Mouse (Mus musculus) neural tube, embryonic 15.5 days (tissue): ENCODE measurements at regions not wholly inside any gene's neighbourhood (a gene's known extent, or its start where the extent isn't known, plus 50 kb on each side); places are given as distances from the start of the nearest gene placed in this dataset.
"Not testable (repeated sequence)": the region's sequence is repeated elsewhere in the genome, so short reads cannot be mapped to it uniquely, and the experiment has no call there.

Experiments used
- ATAC-seq: fragments of 200-750 bp; cut with Nextera tagmentation; 2 replicates; pipeline ENCODE4 v1.8.0; 2017; ENCODE audit warnings: mild to moderate bottlenecking, moderate TSS enrichment, moderate library complexity; ENCODE audit not compliant: low FRiP score
- H3K27ac ChIP-seq: fragments of 300-500 bp; sonication (generic); replicated peaks from 2 replicates; pipeline ENCODE4 v1.5.1; 2015; ENCODE audit warnings: mild to moderate bottlenecking, inconsistent platforms
- H3K27me3 ChIP-seq: fragments of 300-500 bp; sonication (generic); replicated peaks from 2 replicates; pipeline ENCODE4 v1.6.1; 2015; ENCODE audit warnings: inconsistent platforms
- H3K36me3 ChIP-seq: fragments of 300-500 bp; sonication (generic); 2 replicates; pipeline ENCODE4 v1.6.1; 2015; ENCODE audit warnings: inconsistent platforms
- H3K4me1 ChIP-seq: fragments of 300-500 bp; sonication (generic); 2 replicates; pipeline ENCODE4 v1.6.1; 2015; ENCODE audit warnings: inconsistent platforms
- H3K4me2 ChIP-seq: fragments of 300-500 bp; sonication (generic); 2 replicates; pipeline ENCODE4 v1.6.1; 2015; ENCODE audit warnings: inconsistent platforms, mild to moderate bottlenecking, moderate library complexity
- H3K4me3 ChIP-seq: fragments of 300-500 bp; sonication (generic); replicated peaks from 2 replicates; pipeline ENCODE4 v1.5.1; 2015; ENCODE audit warnings: mild to moderate bottlenecking, inconsistent platforms
- H3K9ac ChIP-seq: fragments of 300-500 bp; sonication (generic); replicated peaks from 2 replicates; pipeline ENCODE4 v1.6.1; 2015; ENCODE audit warnings: mild to moderate bottlenecking, inconsistent platforms
- H3K9me3 ChIP-seq: fragments of 300-500 bp; sonication (generic); replicated peaks from 2 replicates; pipeline ENCODE4 v1.6.1; 2016; ENCODE audit warnings: inconsistent platforms
- WGBS: fragments of 180-500 bp; shearing (Covaris S2); methylation state at CpG from one replicate; pipeline ENCODE4 v1.1.7; 2015; ENCODE audit warnings: mixed read lengths; 5-methylcytosine and 5-hydroxymethylcytosine counted together

DNA sequence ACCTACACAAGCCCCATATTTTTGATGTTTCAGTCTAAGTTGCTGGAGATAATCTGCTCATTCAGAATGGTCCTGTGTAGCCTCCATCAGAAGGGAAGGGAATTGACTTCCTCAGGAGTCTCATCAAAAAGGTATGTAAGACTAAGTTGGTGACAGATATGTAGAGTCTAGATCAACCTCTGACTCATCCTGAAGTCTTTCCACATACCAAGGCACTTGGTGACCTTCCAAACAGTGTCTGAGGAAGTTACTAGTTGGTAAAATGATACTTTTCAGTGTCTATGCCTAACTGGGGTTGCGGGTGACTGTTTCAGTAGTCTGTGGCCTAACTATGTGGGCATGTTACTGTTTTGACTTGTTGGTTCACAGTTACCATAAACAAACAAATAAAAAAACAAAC, 133.0 kb upstream of the Plcb4 start:
- no peak overlapping the region for H3K27ac ChIP-seq
- H3K4me2 ChIP-seq = no peak overlapping the region
- WGBS = 100% methylated on average over 1 of the region's 1 CpGs
- H3K4me3 ChIP-seq = no peak overlapping the region
- H3K9me3 ChIP-seq = no peaks in the 10 kb centered on the region
- ATAC-seq = no peak
- H3K27me3 ChIP-seq = no peaks in the 10 kb centered on the region
- H3K4me1 ChIP-seq = no peaks in the 10 kb centered on the region
- H3K36me3 ChIP-seq = no peaks in the 10 kb centered on the region
- no peak overlapping the region for H3K9ac ChIP-seq

DNA sequence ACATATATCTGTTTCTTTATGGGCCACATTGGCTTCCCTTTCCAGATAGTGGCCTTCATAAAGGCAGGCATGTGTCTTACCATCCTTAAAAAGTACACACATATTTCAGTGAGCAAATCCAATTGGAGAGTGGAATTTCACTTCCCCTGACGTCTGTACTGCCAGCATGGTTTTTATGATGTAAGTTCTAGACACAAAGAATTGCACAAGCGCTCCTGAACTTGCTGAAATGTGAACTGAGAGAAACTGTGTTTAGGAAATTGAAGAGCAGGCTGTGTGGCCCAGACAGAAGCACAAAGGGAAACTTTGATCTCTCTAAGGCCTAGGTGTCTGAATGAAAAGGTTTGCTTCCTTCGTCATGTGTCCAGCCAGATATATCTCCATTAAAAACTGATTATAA, 129.2 kb upstream of the Plcb4 start:
- 73% methylated on average over 3 of the region's 3 CpGs for WGBS
- no peak overlapping the region for H3K4me2 ChIP-seq
- H3K27me3 ChIP-seq = no peaks in the 10 kb centered on the region
- no peak overlapping the region for H3K9ac ChIP-seq
- no peak overlapping the region for H3K27ac ChIP-seq
- H3K9me3 ChIP-seq = no peaks in the 10 kb centered on the region
- ATAC-seq = no peak
- H3K4me3 ChIP-seq = no peak overlapping the region
- no peaks in the 10 kb centered on the region for H3K36me3 ChIP-seq
- no peaks in the 10 kb centered on the region for H3K4me1 ChIP-seq

DNA sequence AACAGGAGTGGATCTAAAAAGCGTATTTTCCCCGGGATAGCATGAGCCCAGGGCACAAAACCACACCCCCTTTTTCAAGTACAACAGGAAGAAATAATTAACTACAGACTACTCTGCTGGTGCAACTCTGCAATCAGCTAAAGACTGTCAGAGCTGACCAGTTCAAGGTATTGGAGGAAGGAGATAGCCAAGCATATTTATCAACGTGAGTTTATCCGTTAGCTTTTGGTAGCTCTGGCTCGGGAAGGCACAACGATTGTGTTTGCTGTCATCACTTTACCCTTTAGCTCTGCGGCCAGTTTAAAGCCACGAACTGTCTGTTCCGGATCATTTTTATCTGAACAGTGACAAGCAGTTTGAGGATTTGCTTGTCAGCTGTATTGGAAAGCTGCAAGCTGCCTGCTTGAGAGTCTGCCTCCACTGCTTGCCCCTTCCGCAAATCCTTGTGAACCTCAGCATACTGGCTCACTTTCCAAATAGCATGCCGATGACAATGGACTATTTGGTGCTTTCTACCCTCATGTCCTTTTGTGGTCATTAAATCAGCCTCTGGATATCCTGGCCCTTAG, 122.4 kb upstream of the Plcb4 start:
- 0 out of 2 replicates have a peak, but pooled peaks cover 4% of the 10 kb centered on the region for H3K4me1 ChIP-seq
- no peak overlapping the region for H3K27ac ChIP-seq
- no peak overlapping the region for H3K4me2 ChIP-seq
- ATAC-seq = no peak
- no peaks in the 10 kb centered on the region for H3K27me3 ChIP-seq
- no peak overlapping the region for H3K9ac ChIP-seq
- WGBS = 81% methylated on average over 11 of the region's 11 CpGs
- H3K9me3 ChIP-seq = no peaks in the 10 kb centered on the region
- H3K36me3 ChIP-seq = no peaks in the 10 kb centered on the region
- H3K4me3 ChIP-seq = no peak overlapping the region

DNA sequence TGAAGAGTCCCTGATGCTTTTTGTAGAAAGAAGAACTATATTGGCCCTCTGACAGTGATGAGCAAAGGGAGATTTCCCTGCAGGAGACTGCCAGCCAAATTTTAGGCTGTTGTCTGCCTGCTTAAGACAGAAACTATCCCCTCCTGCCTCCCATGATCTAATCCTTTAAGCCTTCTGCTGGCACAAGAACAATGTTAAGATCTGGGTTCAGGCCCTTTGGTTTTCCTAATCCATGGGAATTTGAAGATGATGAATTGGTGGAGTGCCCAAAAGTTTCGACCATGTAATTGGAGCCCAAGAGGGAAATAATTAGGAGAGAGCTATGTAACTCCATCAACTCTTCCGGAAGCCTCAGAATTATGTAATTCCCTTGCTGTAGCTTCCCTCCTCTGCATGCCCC, 120.8 kb upstream of the Plcb4 start:
- no peaks in the 10 kb centered on the region for H3K36me3 ChIP-seq
- no peak overlapping the region for H3K9ac ChIP-seq
- no peaks in the 10 kb centered on the region for H3K9me3 ChIP-seq
- H3K4me2 ChIP-seq = no peak overlapping the region
- no peaks in the 10 kb centered on the region for H3K27me3 ChIP-seq
- H3K4me3 ChIP-seq = no peak overlapping the region
- H3K27ac ChIP-seq = no peak overlapping the region
- 0 out of 2 replicates have a peak, but pooled peaks cover 4% of the 10 kb centered on the region for H3K4me1 ChIP-seq
- 81% methylated on average over 2 of the region's 2 CpGs for WGBS
- ATAC-seq = no peak

DNA sequence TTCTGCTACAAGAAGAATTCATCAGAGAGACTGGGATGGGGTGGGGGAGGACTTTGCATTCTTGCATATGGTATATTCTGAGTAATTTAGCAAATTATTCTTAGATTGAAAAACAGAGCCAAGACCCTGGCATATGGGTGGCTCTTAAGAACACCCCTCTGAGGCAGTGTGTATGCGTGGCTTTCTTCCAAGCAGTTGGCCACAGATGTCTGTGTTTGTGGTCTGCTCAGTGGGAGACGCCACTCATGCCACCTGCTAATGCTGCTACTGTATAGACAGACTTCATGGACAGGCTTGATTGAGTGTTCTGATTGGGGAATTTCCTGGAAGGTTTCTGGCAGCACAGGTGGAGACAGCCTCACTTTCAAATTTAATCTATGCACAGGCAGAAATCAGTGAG, 117.8 kb upstream of the Plcb4 start:
- Histone ChIP-seq H3K4me2 (no peak overlapping the region), H3K9ac (no peak overlapping the region), H3K36me3 (no peaks in the 10 kb centered on the region), H3K27me3 (no peaks in the 10 kb centered on the region), H3K9me3 (no peaks in the 10 kb centered on the region), H3K4me3 (no peak overlapping the region), H3K4me1 (0 out of 2 replicates have a peak, but pooled peaks cover 4% of the 10 kb centered on the region), H3K27ac (no peak overlapping the region)
- ATAC-seq = peak; percentile 55
- 71% methylated on average over 2 of the region's 2 CpGs for WGBS

DNA sequence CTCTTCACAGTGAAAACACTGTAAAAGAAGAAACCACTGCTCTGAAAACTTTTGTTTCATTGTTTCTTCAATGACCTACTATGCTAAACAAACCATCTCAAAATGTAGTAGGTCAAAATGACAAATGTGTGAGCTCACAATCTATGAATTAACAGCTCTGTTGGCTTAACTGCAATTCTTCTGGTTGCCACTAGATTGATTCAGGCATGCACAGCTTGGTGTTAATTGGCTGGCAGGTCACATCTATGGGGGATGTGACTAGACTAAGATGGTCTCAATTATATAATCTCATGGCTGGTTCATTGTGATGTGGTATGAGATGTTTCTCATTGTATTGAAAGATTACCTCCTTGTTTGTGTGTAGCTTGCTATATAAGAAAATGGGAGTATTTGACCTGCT, 116.9 kb upstream of the Plcb4 start:
- no peaks in the 10 kb centered on the region for H3K27me3 ChIP-seq

DNA sequence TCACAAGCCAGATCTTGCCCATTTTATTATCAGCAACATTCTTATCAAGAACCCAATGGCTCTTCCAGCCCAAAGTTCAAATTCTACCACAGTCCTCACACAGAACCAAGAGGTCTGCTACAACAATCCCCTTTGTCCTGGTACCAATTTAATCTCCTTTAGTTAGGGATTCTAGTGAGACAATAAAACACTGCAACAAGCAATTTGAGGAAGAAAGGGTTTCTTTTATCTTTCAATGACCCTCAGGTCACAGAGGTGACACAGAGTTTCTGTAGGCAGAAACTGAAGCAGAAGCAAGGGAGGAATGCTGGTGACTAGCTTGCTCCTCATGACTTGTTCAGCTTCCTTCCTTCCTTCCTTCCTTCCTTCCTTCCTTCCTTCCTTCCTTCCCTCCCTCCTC, 113.9 kb upstream of the Plcb4 start:
- H3K4me2 ChIP-seq = no peak overlapping the region
- H3K27ac ChIP-seq = no peak overlapping the region
- H3K4me1 ChIP-seq = 0 out of 2 replicates have a peak, but pooled peaks cover 4% of the 10 kb centered on the region
- H3K9ac ChIP-seq = no peak overlapping the region
- no peaks in the 10 kb centered on the region for H3K36me3 ChIP-seq
- no peak for ATAC-seq
- H3K4me3 ChIP-seq = no peak overlapping the region
- H3K27me3 ChIP-seq = no peaks in the 10 kb centered on the region
- H3K9me3 ChIP-seq = no peaks in the 10 kb centered on the region

More for the DNA sequence above, 116.9 kb upstream of the Plcb4 start:
- H3K4me1 ChIP-seq = 0 out of 2 replicates have a peak, but pooled peaks cover 4% of the 10 kb centered on the region
- ATAC-seq = no peak
- H3K4me3 ChIP-seq = no peak overlapping the region
- no peak overlapping the region for H3K9ac ChIP-seq
- H3K27ac ChIP-seq = no peak overlapping the region
- no peak overlapping the region for H3K4me2 ChIP-seq
- H3K36me3 ChIP-seq = no peaks in the 10 kb centered on the region
- no peaks in the 10 kb centered on the region for H3K9me3 ChIP-seq

DNA sequence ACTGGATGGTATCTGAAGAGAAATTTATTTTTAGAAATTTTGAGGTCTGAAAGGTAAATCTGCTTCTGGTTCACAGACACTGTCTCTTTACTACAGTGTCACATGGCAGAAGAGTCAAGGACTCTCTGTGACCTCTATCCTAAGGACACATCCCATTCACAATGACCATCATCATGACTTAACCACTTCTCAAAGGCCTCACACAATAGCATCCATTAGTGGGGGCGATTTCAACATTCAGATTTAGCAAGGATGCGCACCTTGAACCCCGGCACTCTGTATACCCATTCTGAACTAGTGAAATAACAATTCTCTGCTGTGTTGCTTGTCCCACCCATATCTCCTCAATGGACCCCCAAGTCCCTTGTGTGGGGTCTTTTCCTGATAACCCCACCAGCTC, 110.8 kb upstream of the Plcb4 start:
- Histone ChIP-seq H3K36me3 (no peaks in the 10 kb centered on the region), H3K9me3 (no peaks in the 10 kb centered on the region), H3K4me2 (no peak overlapping the region), H3K4me1 (no peaks in the 10 kb centered on the region), H3K27me3 (no peaks in the 10 kb centered on the region), H3K27ac (no peak overlapping the region), H3K9ac (no peak overlapping the region), H3K4me3 (no peak overlapping the region)
- WGBS = 91% methylated on average over 3 of the region's 3 CpGs
- ATAC-seq = no peak

DNA sequence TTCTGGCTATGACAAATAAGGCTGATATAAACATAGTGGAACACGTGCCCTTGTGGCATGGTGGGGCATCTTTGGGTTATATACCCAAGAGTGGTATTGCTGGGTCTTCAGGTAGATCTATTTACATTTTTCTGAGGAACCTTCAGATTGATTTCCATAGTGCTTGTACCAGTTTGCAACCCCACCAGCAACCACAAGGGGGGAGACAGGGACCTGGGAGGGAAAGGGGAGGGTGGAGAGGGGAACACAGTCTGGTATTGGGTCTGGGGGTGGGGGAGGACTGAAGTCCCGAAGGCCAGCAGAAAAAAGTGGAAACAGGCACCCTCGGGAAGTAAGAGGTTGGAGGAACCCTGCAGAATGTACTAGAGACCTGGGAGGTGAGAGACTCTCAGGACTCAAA, 105.8 kb upstream of the Plcb4 start:
- Histone ChIP-seq H3K9me3 (no peaks in the 10 kb centered on the region), H3K4me2 (no peak overlapping the region), H3K4me3 (no peak overlapping the region), H3K27ac (no peak overlapping the region), H3K36me3 (no peaks in the 10 kb centered on the region), H3K4me1 (no peaks in the 10 kb centered on the region), H3K27me3 (no peaks in the 10 kb centered on the region), H3K9ac (no peak overlapping the region)
- no peak for ATAC-seq
- WGBS = 56% methylated on average over 3 of the region's 3 CpGs

DNA sequence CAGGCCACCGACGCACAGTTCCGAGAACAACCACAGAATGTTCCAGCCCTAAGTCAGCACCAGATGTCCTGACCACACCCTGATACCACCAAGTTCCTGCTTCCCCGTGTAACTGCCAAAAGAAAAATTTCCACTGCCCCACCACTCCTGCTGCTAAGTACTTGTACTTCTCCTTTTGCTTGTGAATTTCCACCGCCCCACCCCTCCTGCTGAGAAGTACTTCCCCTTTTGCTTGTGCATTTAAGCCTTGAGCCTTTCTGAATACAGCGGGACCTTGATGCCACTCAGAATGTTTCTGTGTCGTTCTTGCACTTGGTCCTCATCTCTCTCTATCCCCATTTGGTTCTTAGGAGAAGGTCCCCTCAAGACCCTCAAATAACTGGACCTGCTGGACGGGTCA, 100.8 kb upstream of the Plcb4 start:
- not testable (repeated sequence) for H3K36me3 ChIP-seq, H3K9ac ChIP-seq, H3K4me1 ChIP-seq, H3K27me3 ChIP-seq, H3K9me3 ChIP-seq, ATAC-seq, H3K4me2 ChIP-seq, H3K27ac ChIP-seq, H3K4me3 ChIP-seq
- WGBS = 91% methylated on average over 8 of the region's 8 CpGs

DNA sequence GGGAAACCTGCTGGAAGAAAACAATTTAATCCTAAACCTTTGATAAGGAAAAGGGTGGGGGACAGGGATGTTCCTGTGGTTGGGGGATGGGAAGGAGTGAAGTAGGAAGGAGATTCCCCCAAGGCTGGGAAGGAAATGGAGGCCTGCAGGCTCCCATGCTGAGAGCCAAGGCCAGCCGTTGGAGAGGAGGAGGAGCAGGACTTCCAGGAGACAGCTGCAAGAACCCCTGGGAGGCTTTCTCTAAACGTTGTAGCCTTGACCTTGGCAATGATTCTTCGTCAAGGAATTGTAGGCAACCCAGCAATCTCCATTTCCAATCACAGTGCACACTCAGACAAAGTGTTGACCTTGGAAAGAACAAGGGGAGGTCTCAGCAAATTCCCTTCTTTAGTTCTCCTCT, 99.5 kb upstream of the Plcb4 start:
- H3K27me3 ChIP-seq = no peaks in the 10 kb centered on the region
- no peaks in the 10 kb centered on the region for H3K4me1 ChIP-seq
- 52% methylated on average over 3 of the region's 3 CpGs for WGBS
- H3K36me3 ChIP-seq = no peaks in the 10 kb centered on the region
- ATAC-seq = no peak
- H3K4me2 ChIP-seq = no peak overlapping the region
- no peak overlapping the region for H3K27ac ChIP-seq
- no peak overlapping the region for H3K9ac ChIP-seq
- no peaks in the 10 kb centered on the region for H3K9me3 ChIP-seq
- H3K4me3 ChIP-seq = no peak overlapping the region

DNA sequence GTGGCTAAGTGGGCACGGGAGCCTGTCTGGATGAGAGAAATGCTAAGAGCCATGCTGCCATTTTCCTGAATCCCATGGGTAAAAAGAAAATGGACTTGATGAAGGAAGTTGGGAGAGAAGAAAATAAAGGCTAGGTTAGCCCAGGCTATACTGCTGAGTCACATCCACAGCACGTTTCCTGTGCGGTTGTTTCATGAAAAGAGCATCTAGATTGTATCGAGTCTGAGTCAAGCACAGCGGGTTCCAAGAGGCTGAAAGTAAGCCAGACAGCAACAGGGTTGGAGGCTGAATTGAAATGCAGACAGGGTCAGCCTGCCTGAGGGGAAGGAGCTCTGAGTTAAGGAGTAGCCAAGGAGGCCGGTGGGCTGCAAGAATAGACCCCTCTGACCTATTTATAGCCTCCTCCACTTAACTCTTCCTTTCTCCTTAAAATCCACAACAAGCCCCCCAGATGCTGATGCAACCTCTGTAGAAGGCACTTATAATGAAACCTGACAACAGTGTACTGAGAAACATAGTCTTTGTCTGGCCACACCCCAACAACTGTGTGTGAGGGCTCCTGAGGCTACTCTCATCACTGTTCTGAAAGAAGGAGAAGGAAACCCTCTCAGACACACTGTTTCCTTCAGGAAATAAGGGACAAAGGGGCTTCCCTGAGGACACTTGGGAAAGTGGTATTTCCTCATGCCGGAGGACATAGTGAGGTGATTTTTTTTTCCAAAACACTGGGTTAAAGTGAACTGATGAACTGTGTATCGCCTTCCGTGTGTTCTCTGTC, 98.7 kb upstream of the Plcb4 start:
- no peak for ATAC-seq
- Histone ChIP-seq H3K27me3 (no peaks in the 10 kb centered on the region), H3K9ac (no peak overlapping the region), H3K36me3 (no peaks in the 10 kb centered on the region), H3K9me3 (no peaks in the 10 kb centered on the region), H3K4me2 (no peak overlapping the region), H3K4me3 (no peak overlapping the region), H3K27ac (no peak overlapping the region), H3K4me1 (no peaks in the 10 kb centered on the region)
- WGBS = 84% methylated on average over 9 of the region's 9 CpGs
